Mouse (Mus musculus) heart, adult 2 months (tissue): ENCODE measurements around the gene Spag16. TPM values are rescaled to one million over a fixed set of nuclear protein-coding genes. Genes with fewer than 3 reads are reported as not detected.
"Not testable (repeated sequence)": the region's sequence is repeated elsewhere in the genome, so short reads cannot be mapped to it uniquely, and the experiment has no call there.

Experiments used
- DNase-seq, 2 experiments: peaks; one replicate each; pipeline ENCODE4 v3.0.0; 2021
- H3K27ac ChIP-seq: fragments of 200-600 bp; 2 replicates; pipeline ENCODE4 v1.8.1; 2022
- H3K27me3 ChIP-seq: fragments of 200-500 bp; 2 replicates; pipeline ENCODE4 v1.6.1; 2012; ENCODE audit warnings: mild to moderate bottlenecking, low read length, inconsistent platforms, mixed read lengths; ENCODE audit not compliant: control insufficient read depth, insufficient read depth
- H3K36me3 ChIP-seq: fragments of 200-500 bp; 2 replicates; pipeline ENCODE4 v1.6.1; 2012; ENCODE audit warnings: low read length, inconsistent platforms; ENCODE audit not compliant: control insufficient read depth, insufficient read depth
- H3K4me1 ChIP-seq: fragments of 200-500 bp; 2 replicates; pipeline ENCODE4 v1.6.1; 2011; ENCODE audit warnings: low read length; ENCODE audit not compliant: control insufficient read depth, insufficient read depth
- H3K4me3 ChIP-seq: fragments of 200-600 bp; 2 replicates; pipeline ENCODE4 v1.8.1; 2022
- H3K79me2 ChIP-seq: fragments of 200-500 bp; replicated peaks from 2 replicates; pipeline ENCODE4 v1.6.1; 2012; ENCODE audit warnings: mild to moderate bottlenecking, inconsistent platforms, low read length, moderate library complexity, mixed read lengths; ENCODE audit not compliant: control insufficient read depth, insufficient read depth
- H3K9ac ChIP-seq: fragments of 200-500 bp; 2 replicates; pipeline ENCODE4 v1.6.1; 2012; ENCODE audit warnings: low read depth, mild to moderate bottlenecking, control low read depth, inconsistent platforms, low read length, mixed read lengths
- CTCF ChIP-seq: fragments of 200-600 bp; IDR thresholded peaks from 2 replicates; pipeline ENCODE4 v1.8.1; 2022; ENCODE audit warnings: antibody characterized with exemption, mild to moderate bottlenecking, moderate library complexity
- EP300 ChIP-seq: fragments of 200-500 bp; IDR thresholded peaks from 2 replicates; pipeline ENCODE4 v1.6.1; 2011; ENCODE audit warnings: low read depth, low read length, control low read depth; ENCODE audit not compliant: insufficient read depth
- POLR2A ChIP-seq: fragments of 200-500 bp; IDR thresholded peaks from 2 replicates; pipeline ENCODE4 v1.6.1; 2011; ENCODE audit warnings: mild to moderate bottlenecking, low read depth, low read length, control low read depth; ENCODE audit not compliant: insufficient read depth
- WGBS: fragments of 180-500 bp; shearing (Covaris S2); methylation state at CpG from one replicate; pipeline ENCODE4 v1.1.7; 2018; 5-methylcytosine and 5-hydroxymethylcytosine counted together
- intact Hi-C: fragments of 180-260 bp; cut with DNase I; formaldehyde crosslinking; loops from one replicate; pipeline ENCODE4 v1.15.1; 2025
- polyA plus RNA-seq: library from polyadenylated mRNA; depleted of rRNA; stranded (reverse); fragments of >200 nt; gene quantifications from 2 replicates; pipeline ENCODE4 v1.2.3, GENCODE M21; 2012
- total RNA-seq, 2 experiments: library from RNA; stranded (reverse); gene quantifications; 2 replicates each; pipeline ENCODE4 v1.2.3; 2021

The Spag16 gene
- total and polyA plus RNA-seq, 3 experiments, result 0.47 TPM; not detected in 2

- H3K27me3 ChIP-seq, result no peaks in the 10 kb centered on the region
- intact Hi-C loops, result no loop called here
- WGBS, result 79% methylated on average over 7 of the region's 7 CpGs
- H3K4me3 ChIP-seq, result no peak overlapping the region
- no peaks in the 10 kb centered on the region for H3K4me1 ChIP-seq
- TF ChIP-seq CTCF, result no peak
- TF ChIP-seq EP300, result no peak
- TF ChIP-seq POLR2A, result no peak
- no peak overlapping the region for H3K27ac ChIP-seq
- H3K9ac ChIP-seq, result no peak overlapping the region
- H3K36me3 ChIP-seq, result no peaks in the 10 kb centered on the region
- no peak for DNase-seq
- no peaks in the 10 kb centered on the region for H3K79me2 ChIP-seq
These were observed 27.7 kb upstream of the Spag16 start for GRCm38 (mm10) chr1:69798948-69799565.

GRCm38 (mm10) chr1:69810161-69810560, 16.6 kb upstream of the Spag16 start:
- TF ChIP-seq POLR2A (no peak), EP300 (no peak), CTCF (no peak)
- Histone ChIP-seq H3K9ac (no peak overlapping the region), H3K27me3 (no peaks in the 10 kb centered on the region), H3K4me1 (no peaks in the 10 kb centered on the region), H3K4me3 (no peak overlapping the region), H3K36me3 (no peaks in the 10 kb centered on the region), H3K79me2 (no peaks in the 10 kb centered on the region), H3K27ac (no peak overlapping the region)
- intact Hi-C loops, result no loop called here
- no peak for DNase-seq
- WGBS, result 81% methylated on average over 2 of the region's 2 CpGs

DNA sequence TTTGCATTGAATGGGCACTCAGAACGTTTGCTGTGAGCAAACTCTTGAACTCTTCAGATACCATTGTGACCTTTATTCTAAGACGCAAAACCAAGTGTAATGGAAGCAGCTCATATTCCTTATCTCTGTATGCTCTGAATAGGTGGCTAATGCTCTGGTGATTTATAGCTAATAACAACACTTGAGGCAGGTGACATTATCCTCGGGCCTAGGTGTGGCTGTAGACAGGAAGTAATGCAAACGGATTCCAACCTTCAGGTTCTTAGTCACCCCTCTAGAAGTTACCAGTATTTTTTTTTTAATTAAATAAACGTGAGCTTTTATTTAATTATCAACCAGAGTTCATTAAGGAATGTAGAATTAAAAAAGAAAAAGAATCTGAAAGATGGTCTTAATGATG, 1.1 kb upstream of the Spag16 start:
- H3K4me1 ChIP-seq, H3K9ac ChIP-seq, H3K79me2 ChIP-seq, H3K36me3 ChIP-seq, H3K4me3 ChIP-seq, H3K27me3 ChIP-seq, intact Hi-C loops, DNase-seq, H3K27ac ChIP-seq: not testable (repeated sequence)
- 62% methylated on average over 5 of the region's 5 CpGs for WGBS

- Histone ChIP-seq H3K36me3 (no peaks in the 10 kb centered on the region), H3K9ac (no peak overlapping the region), H3K27ac (no peak overlapping the region), H3K4me3 (no peak overlapping the region), H3K79me2 (no peaks in the 10 kb centered on the region), H3K27me3 (no peaks in the 10 kb centered on the region), H3K4me1 (no peaks in the 10 kb centered on the region)
- 62% methylated on average over 7 of the region's 7 CpGs for WGBS
- intact Hi-C loops, result no loop called here
- TF ChIP-seq CTCF (no peak), EP300 (no peak), POLR2A (no peak)
- DNase-seq, result no peak
These were observed 2.2 kb downstream of the Spag16 start for GRCm38 (mm10) chr1:69828872-69829479.

GRCm38 (mm10) chr1:69830586-69830985, 3.8 kb downstream of the Spag16 start:
- 48% methylated on average over 1 of the region's 1 CpGs for WGBS
- TF ChIP-seq EP300, result no peak
- Histone ChIP-seq H3K4me1 (no peaks in the 10 kb centered on the region), H3K79me2 (no peaks in the 10 kb centered on the region), H3K27me3 (no peaks in the 10 kb centered on the region), H3K36me3 (no peaks in the 10 kb centered on the region), H3K4me3 (no peak overlapping the region), H3K27ac (no peak overlapping the region), H3K9ac (no peak overlapping the region)
- no peak for DNase-seq
- intact Hi-C loops, result no loop called here

DNA sequence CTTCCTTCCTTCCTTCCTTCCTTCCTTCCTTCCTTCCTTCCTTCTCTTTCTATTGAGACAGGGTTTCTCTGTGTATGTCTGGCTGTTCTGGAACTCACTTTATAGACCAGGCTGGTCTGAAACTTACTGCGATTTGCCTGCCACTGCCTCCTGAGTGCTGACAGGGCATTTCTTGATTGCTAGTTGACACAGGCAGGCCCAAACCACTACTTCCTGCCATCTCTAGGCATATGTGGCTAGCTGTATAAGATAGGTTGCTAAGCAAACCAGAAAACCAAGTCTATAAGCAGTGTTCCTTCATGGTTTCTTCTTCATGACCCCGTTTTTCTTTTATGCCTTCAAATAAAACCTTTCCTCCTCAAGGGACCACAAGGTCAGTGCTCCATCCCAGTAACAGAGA, 4.2 kb downstream of the Spag16 start:
- no peak overlapping the region for H3K9ac ChIP-seq
- H3K27me3 ChIP-seq, result no peaks in the 10 kb centered on the region
- no peaks in the 10 kb centered on the region for H3K79me2 ChIP-seq
- intact Hi-C loops, result no loop called here
- H3K27ac ChIP-seq, result no peak overlapping the region
- DNase-seq, result no peak
- H3K4me3 ChIP-seq, result no peak overlapping the region
- H3K36me3 ChIP-seq, result no peaks in the 10 kb centered on the region
- TF ChIP-seq POLR2A (no peak), EP300 (no peak)
- 79% methylated on average over 2 of the region's 2 CpGs for whole genome bisulfite sequencing
- no peaks in the 10 kb centered on the region for H3K4me1 ChIP-seq

- H3K27me3 ChIP-seq, intact Hi-C loops, H3K79me2 ChIP-seq, DNase-seq, H3K4me1 ChIP-seq, H3K27ac ChIP-seq, H3K4me3 ChIP-seq, H3K36me3 ChIP-seq, H3K9ac ChIP-seq: not testable (repeated sequence)
- WGBS, result 79% methylated on average over 4 of the region's 4 CpGs
These were observed 6.7 kb downstream of the Spag16 start for GRCm38 (mm10) chr1:69833476-69833875.
